Mouse (Mus musculus): ENCODE data around the gene Vrtn.

GRCm38 (mm10) chr12:84611718-84612117 lies 29.1 kb upstream of the Vrtn start:
- TF ChIP-seq TAL1 (conservative IDR thresholded peaks at IDR 0.05; ENCODE audit: low read depth, low read length) = no peak
- no peak for TF ChIP-seq CTCF (IDR thresholded peaks at IDR 0.05; ENCODE audit: low read depth, low read length)
- no peak for TF ChIP-seq GATA1 (IDR thresholded peaks at IDR 0.05; ENCODE audit: borderline replicate concordance, low read length)
- TF ChIP-seq POLR2AphosphoS5 (IDR thresholded peaks at IDR 0.05; ENCODE audit: insufficient replicate concordance, low read depth, low read length) = no peak
